In the genomic region with DNA sequence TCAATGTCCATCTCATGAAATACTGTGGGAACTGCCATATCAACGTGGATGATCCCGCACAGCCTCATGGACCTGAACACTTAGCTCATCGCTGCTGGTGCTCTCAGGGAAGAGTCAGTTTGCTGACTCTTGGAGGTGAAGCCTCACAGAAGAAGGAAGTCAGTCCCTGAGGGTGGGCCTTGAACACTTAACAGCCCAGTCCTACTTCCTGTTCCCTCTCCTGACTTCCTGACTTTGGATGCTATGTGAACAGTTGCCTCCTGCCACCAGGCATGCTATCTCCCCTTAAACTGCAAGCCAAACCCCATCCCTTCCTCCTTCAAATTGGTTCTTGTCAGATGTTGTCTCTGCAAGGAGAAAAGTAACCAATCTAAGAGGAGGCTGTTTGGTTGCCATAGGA, we compare ENCODE assay signal across 19 mouse cellular contexts.
DNase-seq lines count a peak whose midpoint lies in the region; ATAC-seq and TF ChIP-seq lines count a peak whose summit lies in the region.
"Had no signal": no experiment of that assay in that cellular context is flagged by ENCODE, and none has a peak within 500 bp of the region (broad histone marks: within the 10 kb centered on the region; RNA-seq: fewer than 3 reads in every experiment).

No protein-coding gene starts in this region.

- no peak for DNase-seq in heart, postnatal 10 days
- DNase-seq in lung, postnatal 10 days: no peak
- DNase-seq in CH12.LX (ENCODE audit: extremely low read depth): peak; percentile 43
- no peak for DNase-seq in urinary bladder, adult 2 months (ENCODE audit: low spot score)
- DNase-seq: adrenal gland, adult 8-10 months; adrenal gland, postnatal 36 days; cerebellum, adult 2 months; cerebellum, postnatal 10 days; gastrocnemius, adult 2 months; gastrocnemius, postnatal 25 days had no signal

- ATAC-seq in heart, embryonic 13.5 days (ENCODE audit: extremely low read depth, insufficient number of reproducible peaks, low FRiP score, low TSS enrichment): no peak
- ATAC-seq in lung, embryonic 16.5 days (ENCODE audit: low read depth): peak; percentile 4; the same call in 1 of the 2 replicates
- no peak for ATAC-seq in embryonic facial prominence, embryonic 15.5 days (ENCODE audit: insufficient number of reproducible peaks, low FRiP score, low TSS enrichment, low read depth)

- no peak for TF ChIP-seq CTCF in CH12.LX (conservative IDR thresholded peaks at IDR 0.05 in 1 of 2, IDR thresholded peaks at IDR 0.05 in 1 of 2; ENCODE audit: low read depth in 2 of 2, low read length in 2 of 2)

- H3K9ac ChIP-seq in heart, embryonic 13.5 days: no peak overlapping the region
- H3K9ac ChIP-seq in lung, embryonic 16.5 days (ENCODE audit: low read length): no peak overlapping the region
- no peak overlapping the region for H3K9ac ChIP-seq in CH12.LX (ENCODE audit: insufficient read depth, low read depth)
- no peak overlapping the region for H3K9ac ChIP-seq in embryonic facial prominence, embryonic 15.5 days
- H3K9ac ChIP-seq: forebrain, embryonic 12.5 days; heart, embryonic 15.5 days; hindbrain, embryonic 14.5 days had no signal

- no peak for TF ChIP-seq POLR2A in CH12.LX (IDR thresholded peaks at IDR 0.05; ENCODE audit: low read depth, low read length)

- no peak for TF ChIP-seq RAD21 in CH12.LX (IDR thresholded peaks at IDR 0.05; ENCODE audit: low read depth, low read length)

- H3K36me3 ChIP-seq in heart, embryonic 13.5 days: peaks cover 34% of the 10 kb centered on the region
- 0 out of 2 replicates have a peak, but pooled peaks cover 8% of the 10 kb centered on the region for H3K36me3 ChIP-seq in lung, embryonic 16.5 days (ENCODE audit: control insufficient read depth, insufficient read depth, low read length)
- peaks cover 0 to 40% of the 10 kb centered on the region in 2 experiments for H3K36me3 ChIP-seq in CH12.LX (replicated peaks in 1 of 2; ENCODE audit: control insufficient read depth in 1 of 2, insufficient read depth in 1 of 2, low read length in 1 of 2)
- 0 out of 2 replicates have a peak, but pooled peaks cover 6% of the 10 kb centered on the region for H3K36me3 ChIP-seq in embryonic facial prominence, embryonic 15.5 days
- H3K36me3 ChIP-seq: G1E had no signal

- TF ChIP-seq EP300 in CH12.LX (IDR thresholded peaks at IDR 0.05; ENCODE audit: low read length): no peak

- intact Hi-C loops in heart, postnatal 10 days (cut with DNase I): no loop called here

- no peaks in the 10 kb centered on the region for H3K79me2 ChIP-seq in CH12.LX (replicated peaks; ENCODE audit: control insufficient read depth, extremely low read depth, insufficient read depth, poor library complexity, severe bottlenecking)

- H3K4me2 ChIP-seq in heart, embryonic 13.5 days: no peak overlapping the region
- H3K4me2 ChIP-seq in lung, embryonic 16.5 days (ENCODE audit: low read depth, low read length): no peak overlapping the region
- H3K4me2 ChIP-seq in CH12.LX (ENCODE audit: insufficient read depth, low read depth, poor library complexity, severe bottlenecking): peak overlapping the region; percentile 65
- H3K4me2 ChIP-seq in embryonic facial prominence, embryonic 15.5 days (replicated peaks): no peak overlapping the region
- H3K4me2 ChIP-seq: forebrain, embryonic 12.5 days; heart, embryonic 15.5 days; hindbrain, embryonic 14.5 days had no signal

- in situ Hi-C loops in CH12.LX (cut with MboI; ENCODE audit: low pct_ligation_motif_present, low pct_unique_long_range_greater_than_20kb, low sequenced_read_pairs): no loop called here

- H3K27me3 ChIP-seq in heart, embryonic 13.5 days (replicated peaks): no peaks in the 10 kb centered on the region
- H3K27me3 ChIP-seq in lung, embryonic 16.5 days (ENCODE audit: control insufficient read depth, insufficient read depth, low read depth, low read length): no peaks in the 10 kb centered on the region
- no peaks in the 10 kb centered on the region for H3K27me3 ChIP-seq in CH12.LX (replicated peaks)
- H3K27me3 ChIP-seq in embryonic facial prominence, embryonic 15.5 days: no peaks in the 10 kb centered on the region
- H3K27me3 ChIP-seq: forebrain, embryonic 12.5 days; heart, embryonic 15.5 days had no signal

- H3K4me1 ChIP-seq in heart, embryonic 13.5 days: peaks cover 33% of the 10 kb centered on the region
- peaks cover 17% of the 10 kb centered on the region for H3K4me1 ChIP-seq in lung, embryonic 16.5 days (replicated peaks; ENCODE audit: control insufficient read depth, insufficient read depth, low read length)
- H3K4me1 ChIP-seq in CH12.LX (ENCODE audit: control insufficient read depth in 1 of 2, insufficient read depth in 2 of 2): peaks cover 7 to 16% of the 10 kb centered on the region in 2 experiments
- H3K4me1 ChIP-seq in embryonic facial prominence, embryonic 15.5 days: no peaks in the 10 kb centered on the region

- no peak overlapping the region for H3K4me3 ChIP-seq in heart, embryonic 13.5 days
- H3K4me3 ChIP-seq in lung, embryonic 16.5 days (ENCODE audit: low read length): no peak overlapping the region
- H3K4me3 ChIP-seq in CH12.LX (replicated peaks in 1 of 3; ENCODE audit: low read depth in 2 of 3, low read length in 2 of 3, poor library complexity in 1 of 3): peak overlapping the region in 1 of 3 experiments; percentile 4
- H3K4me3 ChIP-seq in embryonic facial prominence, embryonic 15.5 days (replicated peaks): no peak overlapping the region
- H3K4me3 ChIP-seq: forebrain, embryonic 12.5 days; gastrocnemius, adult 2 months; heart, embryonic 10.5 days; heart, embryonic 15.5 days; hindbrain, embryonic 10.5 days had no signal

- 90% methylated on average over 3 of the region's 3 CpGs for WGBS in heart, embryonic 13.5 days
- 91% methylated on average over 3 of the region's 3 CpGs for WGBS in lung, embryonic 16.5 days
- WGBS in embryonic facial prominence, embryonic 15.5 days: 100% methylated on average over 3 of the region's 3 CpGs

- 0 out of 2 replicates have a peak overlapping the region, but pooled peaks have one; percentile 61 for H3K27ac ChIP-seq in heart, embryonic 13.5 days (replicated peaks)
- H3K27ac ChIP-seq in lung, embryonic 16.5 days (ENCODE audit: low read length): no peak overlapping the region
- peak overlapping the region; percentile 4; the same call in 1 of the 2 replicates for H3K27ac ChIP-seq in CH12.LX (ENCODE audit: insufficient read depth, low read depth)
- H3K27ac ChIP-seq in embryonic facial prominence, embryonic 15.5 days (replicated peaks): peak overlapping the region; percentile 60; the same call in 1 of the 2 replicates
- H3K27ac ChIP-seq: forebrain, embryonic 12.5 days; gastrocnemius, adult 2 months; heart, embryonic 10.5 days; hindbrain, embryonic 10.5 days; hindbrain, embryonic 14.5 days had no signal

- no peaks in the 10 kb centered on the region for H3K9me3 ChIP-seq in heart, embryonic 13.5 days
- no peaks in the 10 kb centered on the region for H3K9me3 ChIP-seq in lung, embryonic 16.5 days (ENCODE audit: control insufficient read depth, low read length)
- no peaks in the 10 kb centered on the region for H3K9me3 ChIP-seq in CH12.LX (replicated peaks; ENCODE audit: low read length)
- no peaks in the 10 kb centered on the region for H3K9me3 ChIP-seq in embryonic facial prominence, embryonic 15.5 days (replicated peaks)
- H3K9me3 ChIP-seq: forebrain, embryonic 12.5 days; heart, embryonic 10.5 days; heart, embryonic 15.5 days; hindbrain, embryonic 10.5 days had no signal

- dilution Hi-C loops in CH12.LX (cut with MboI; ENCODE audit: extremely low pct_ligation_motif_present, extremely low pct_unique_long_range_greater_than_20kb, low sequenced_read_pairs): no loop called here

TF ChIP-seq in CH12.LX, 34 proteins besides CTCF, POLR2A, EP300 and RAD21:
- TF ChIP-seq ZC3H11A (IDR thresholded peaks at IDR 0.05; ENCODE audit: low read depth, low read length) (no peak), ELF1 (IDR thresholded peaks at IDR 0.05; ENCODE audit: low read depth, low read length) (peak; percentile 62)
